Mouse (Mus musculus) layer of hippocampus, postnatal 25 days (tissue): Measurements from ENCODE around the gene Chmp2b. TPM values are rescaled to one million over a fixed set of nuclear protein-coding genes. Genes with fewer than 3 reads are reported as not detected.

Source experiments
- DNase-seq, 2 experiments: peaks; one replicate each; pipeline ENCODE4 v3.0.0; 2022; ENCODE audit warnings: mixed read lengths in 2 of 2, low spot score in 1 of 2; ENCODE audit errors: extremely low spot score in 1 of 2
- total RNA-seq, 2 experiments: library from RNA; stranded (reverse); gene quantifications; 2 replicates each; pipeline ENCODE4 v1.2.3; 2021

The Chmp2b gene
- total RNA-seq, result 10 to 100 TPM; 66.3 to 71.3 TPM

DNA sequence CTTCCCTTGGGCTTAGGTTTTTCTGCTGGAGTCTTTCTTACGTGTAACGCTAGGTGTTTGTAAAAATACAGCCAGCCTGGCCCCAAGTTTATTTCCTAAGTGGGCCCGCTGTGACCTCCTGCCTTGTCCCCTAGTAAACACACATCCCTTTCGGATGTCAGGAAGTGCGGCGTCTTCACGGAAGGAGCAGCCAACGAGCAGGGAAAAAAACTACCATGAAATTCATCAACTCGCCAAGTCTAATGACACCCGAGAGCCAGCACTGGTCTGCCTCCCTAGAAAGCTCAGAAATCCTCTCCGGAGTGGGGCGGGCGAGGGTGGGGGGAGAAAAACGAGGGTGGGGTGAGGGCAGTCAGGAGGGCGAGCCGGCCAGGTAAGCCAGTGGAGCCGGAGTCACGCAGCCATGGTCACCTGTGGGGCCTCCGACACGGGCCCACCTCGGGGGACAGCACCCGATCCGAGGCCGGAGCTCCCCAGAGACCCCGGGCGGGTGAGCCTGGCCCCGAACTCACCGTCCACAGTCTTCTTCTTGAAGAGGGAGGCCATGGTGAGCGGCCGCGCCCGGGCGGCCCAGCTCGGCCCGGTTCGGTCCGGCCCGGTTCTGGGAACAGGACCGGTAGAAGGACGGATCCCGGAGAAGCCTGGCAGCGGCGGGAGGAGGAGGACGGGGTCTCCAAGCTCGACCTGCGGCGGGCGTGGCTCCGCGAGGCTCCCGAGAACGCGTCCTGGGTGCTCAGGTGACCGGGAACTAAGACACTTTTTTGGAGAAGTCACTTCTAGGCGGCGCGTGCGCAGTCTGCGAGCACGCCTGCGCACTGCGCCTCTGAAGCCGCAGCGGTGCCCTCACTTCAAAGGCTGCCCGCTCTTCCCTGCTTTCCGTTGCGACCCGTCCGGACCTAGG lies at the start of gene Chmp2b:
Gene Chmp2b (minus strand): TSS at position 764 of the 901 bp plus-strand sequence.
- DNase-seq, result peak; percentile 76 to 79

DNA sequence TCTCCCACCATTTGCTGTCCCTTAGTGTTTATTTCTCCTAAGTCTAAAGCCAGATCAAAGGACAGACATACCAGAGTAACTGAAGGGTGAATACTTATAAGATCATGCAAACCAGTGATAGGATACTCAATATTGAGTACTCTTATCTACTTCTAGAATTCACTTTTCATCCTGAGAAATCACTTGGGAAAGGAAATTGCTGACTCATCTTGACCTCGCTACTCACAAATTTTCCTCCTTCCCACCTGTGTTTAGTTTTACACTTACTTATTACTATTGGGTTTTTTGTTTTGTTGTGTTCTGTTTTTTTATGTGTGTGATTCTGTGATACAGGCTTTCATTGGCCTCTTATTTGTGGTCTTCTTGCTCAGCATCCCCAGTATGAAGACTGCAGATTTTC lies 49.2 kb upstream of the Chmp2b start:
- DNase-seq, result no peak

DNA sequence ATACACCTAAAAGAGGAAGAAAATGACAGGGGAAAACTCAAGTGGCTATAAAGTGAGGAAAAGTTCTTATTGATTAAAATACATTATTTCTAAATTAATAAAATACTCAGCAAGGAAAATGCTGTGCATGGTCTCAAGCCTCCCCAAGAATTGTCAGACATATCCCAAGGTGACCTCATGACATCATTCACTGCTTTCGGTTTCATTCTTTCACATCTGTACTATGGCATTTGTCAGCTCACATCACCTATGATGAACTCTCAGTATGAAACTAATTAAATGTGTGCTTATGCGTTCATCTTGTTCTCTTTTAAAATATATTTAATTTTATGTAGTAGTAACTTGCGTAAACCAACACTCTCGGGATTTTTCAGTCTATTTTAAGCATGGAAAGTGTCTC lies 38.3 kb upstream of the Chmp2b start:
- no peak for DNase-seq

DNA sequence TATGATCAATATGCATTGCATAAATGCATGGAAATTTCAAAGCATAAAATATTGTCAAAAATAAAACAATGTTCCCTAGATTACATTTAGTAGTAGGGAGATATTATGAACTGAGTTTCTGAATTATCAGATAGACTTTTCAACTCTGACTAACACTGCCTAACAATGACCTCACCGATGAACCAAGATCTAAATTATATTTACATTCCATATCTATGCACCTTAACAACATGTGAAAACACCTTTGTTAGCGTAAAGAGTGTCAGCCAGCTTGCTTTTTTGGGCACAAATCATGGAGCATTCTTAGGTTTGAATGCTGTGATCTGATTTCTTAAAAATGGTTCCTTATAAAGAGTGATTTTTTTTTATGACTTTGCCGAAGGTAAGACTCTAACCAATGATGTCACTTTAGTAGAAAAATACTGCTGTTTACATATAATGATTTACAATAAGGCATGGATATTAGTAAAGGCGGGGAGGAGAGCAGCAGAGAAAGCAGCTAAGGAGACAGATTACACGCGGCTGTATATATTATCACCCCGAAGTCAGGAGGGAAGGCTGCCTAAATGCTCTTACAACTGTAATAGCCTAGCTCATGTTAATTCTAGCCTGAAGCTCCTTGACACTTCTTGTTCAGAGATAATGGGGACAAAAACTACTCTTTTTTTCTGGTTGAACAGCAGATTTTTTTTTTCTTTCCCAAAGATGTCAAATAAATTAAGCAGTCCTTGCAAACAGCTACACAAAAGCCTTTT lies 23.8 kb upstream of the Chmp2b start:
- no peak for DNase-seq

DNA sequence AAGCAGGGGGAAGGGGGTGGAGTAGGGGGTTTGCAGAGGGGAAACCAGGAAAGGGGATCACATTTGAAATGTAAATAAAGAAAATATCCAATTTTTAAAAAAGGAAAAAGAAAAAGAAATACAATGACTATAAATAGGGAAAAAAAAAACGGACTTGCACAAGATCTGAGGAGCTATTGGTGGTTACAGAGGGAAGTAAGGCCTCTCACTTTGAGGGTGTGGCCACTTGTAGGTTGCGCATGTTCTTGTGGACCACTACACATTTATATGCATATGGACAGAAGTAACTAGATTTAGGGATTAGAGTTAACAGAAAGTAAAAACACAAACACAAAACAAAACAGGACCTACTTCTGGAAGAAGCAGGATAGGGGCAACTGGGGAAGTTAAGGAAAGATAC lies 23.2 kb upstream of the Chmp2b start:
- DNase-seq, result no peak

DNA sequence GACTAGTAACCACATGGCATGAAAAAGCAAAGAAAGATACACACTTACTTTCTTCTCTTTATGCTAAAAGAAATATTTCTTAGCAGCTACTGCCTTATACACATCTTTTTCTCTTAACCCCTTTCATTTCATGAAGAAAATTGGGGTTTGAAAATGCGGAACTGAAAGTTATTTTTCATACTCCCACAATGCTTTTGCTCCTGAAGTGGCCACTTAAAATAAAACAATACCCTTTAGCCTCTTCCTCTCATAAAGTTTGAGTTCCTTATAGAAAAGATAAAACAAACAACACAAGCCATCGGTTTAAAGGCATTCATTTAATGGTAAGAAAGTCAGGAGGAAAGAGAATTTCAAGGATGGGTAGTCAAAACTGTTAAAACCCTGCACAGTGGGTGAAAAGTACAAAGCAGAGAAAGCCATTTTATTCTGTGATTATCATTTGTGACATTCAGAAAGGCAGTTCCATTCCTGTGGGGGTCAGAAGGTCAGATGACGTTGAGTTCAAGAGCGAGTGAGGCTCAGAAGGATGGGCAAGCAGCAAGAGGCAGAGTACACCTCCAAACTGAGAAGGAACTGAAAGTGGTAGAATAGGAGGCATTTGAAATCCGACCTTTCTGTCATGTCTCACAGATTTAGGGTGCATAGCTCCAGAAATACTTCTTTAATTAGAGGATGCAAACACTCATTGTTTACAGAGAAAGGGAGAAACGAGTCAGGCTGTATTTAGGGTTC lies 14.9 kb upstream of the Chmp2b start:
- no peak for DNase-seq

DNA sequence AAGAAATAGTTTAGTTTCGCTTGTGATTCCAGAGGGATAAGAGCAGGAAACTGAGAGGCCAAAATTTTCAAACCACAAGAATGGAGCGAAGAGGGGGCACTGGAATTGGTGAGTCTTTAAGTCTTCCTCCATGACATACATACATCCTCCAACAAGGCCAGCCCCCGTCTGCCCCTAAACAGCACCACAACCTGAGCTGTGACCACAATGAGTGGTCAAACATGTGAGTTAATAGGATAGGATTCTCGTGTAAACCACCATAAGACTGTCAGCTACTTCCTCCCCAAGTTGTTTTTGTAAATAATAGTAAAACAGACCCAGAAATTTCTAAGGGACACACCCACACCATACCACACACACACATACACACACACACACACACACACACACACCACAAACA lies 6.3 kb upstream of the Chmp2b start:
- DNase-seq, result no peak

DNA sequence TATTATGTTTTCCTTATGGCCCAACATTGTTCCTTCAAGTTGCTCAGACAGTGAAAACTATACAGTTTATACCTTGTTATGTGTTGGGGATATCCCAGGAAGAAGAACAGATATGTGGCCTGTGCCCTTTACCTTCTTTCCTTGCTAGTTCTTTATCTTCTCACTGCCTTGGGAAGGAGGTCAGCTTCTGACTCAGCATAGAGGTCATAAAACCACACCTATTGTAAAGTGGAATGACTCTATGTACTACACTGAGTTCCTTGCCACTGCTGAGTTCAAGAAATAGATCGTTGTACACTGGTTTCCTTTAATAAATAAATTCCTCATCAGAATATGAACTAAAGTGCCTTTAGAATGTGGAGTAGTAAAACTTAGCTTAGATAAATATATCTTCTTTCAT lies 2.4 kb upstream of the Chmp2b start:
- DNase-seq, result no peak

DNA sequence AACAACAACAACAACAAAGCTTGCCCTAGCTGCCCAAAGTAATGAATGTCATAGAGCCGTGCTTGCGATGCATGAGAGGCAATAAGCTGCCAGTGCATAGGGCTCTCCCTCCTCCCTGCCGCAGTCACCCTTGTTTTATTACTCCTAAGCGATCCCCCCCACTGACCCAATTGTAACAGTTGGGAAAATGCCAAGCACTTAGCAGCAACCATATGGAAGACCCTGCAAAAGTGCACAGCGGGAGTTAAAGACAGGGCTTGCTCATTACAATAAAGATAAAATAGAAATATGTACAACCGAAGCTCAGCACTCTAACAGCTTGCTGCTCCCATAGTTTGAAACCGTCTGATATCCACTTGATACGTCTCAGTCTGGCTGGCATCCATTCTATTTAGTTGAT lies 1.8 kb upstream of the Chmp2b start:
- no peak for DNase-seq

DNA sequence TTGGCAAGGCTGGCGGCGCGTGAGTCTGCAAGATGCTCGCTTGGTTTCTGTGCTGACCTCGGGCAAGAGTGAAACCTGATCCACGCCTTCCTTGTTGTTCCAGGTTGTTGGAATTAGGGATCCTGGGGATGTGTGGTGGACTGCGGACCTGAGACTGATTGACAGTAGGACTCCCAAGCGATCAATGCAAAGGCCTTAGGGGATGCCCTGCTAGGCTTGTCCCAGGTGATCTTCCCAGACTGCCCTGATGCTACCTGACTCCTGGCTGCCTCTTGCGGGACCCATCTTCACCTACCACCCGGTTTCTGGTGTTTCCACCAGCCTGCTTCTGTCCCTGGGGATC lies 309 bp upstream of the Chmp2b start:
- DNase-seq, result no peak

DNA sequence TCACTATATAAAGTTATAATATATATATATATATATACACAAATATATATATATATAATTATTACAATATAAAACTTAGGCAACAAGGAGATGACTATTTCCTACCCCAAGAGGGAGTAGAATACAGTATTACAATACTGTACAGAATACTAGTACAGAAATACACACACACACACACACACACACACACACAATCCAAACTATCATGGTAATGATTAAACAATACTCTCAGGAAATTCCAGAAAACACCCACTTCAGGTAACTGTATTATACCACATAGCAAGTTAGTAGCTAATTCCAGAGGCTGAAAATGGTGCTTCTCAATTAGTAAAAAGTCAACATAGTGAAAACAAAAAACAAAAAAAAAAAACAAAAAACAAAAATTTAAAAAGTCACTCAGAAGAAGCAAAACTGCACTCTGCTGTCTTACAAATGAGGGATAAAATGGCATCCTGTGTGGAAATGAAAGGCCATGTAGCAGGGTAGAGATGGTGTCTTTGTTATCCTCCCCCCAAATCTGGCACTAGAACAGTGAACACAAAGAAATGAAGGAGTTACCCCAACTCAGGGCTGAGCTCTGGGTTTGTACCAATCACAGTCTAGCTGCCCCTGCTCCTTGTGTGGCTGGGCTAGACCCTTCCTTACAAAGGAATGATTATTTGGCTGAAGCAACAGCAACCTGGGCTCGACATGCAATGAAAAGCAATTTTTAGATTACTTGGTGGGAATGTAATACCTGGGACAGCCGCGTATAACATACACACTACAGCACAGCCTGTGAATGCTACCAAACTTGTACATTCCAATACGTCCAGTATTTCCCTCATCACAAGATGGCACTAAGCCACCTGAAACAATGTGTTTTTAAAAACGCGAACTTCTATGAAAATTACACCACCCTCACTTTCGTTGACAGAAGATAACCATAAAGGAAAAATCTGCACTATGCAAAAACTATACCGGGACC lies 1.2 kb downstream of the Chmp2b start:
- DNase-seq, result no peak

DNA sequence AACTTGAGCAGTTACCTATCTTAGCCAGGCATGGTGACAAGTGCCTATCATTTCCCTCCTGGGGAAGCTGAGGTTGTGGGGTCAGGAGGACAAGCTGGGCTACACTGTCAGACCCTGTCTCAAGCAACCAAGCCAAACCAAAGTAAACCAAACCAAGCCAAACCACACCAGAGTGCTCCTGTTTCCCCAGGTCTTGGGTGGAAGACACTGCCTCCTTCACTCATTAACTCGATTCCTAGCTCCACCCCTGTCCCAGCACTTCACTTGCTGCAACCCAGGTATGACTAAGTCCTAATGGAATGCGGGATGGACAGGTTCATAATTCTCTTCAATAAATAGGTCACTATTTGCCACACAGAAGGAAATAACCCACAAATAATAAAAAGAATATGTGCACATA lies 2.9 kb downstream of the Chmp2b start:
- DNase-seq, result no peak

DNA sequence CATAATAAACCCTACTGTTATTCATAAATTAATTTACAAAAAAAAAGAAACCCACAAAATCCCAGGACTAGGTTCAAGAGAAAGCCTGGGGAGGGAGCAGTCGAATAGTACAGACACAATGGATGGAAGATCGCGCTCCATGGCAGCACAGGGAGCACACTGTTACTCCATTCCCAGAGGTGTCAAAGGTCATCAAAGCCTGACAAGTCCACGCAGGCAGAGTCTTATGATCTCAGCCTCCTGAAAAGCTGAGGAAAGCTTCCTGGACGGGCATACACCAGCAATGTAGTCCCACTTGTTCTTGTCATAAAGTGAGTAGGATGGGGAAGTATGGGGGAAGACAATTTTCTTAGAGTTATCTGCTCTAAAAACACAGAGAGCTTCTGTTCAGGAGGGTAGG lies 5.2 kb downstream of the Chmp2b start:
- DNase-seq, result no peak

DNA sequence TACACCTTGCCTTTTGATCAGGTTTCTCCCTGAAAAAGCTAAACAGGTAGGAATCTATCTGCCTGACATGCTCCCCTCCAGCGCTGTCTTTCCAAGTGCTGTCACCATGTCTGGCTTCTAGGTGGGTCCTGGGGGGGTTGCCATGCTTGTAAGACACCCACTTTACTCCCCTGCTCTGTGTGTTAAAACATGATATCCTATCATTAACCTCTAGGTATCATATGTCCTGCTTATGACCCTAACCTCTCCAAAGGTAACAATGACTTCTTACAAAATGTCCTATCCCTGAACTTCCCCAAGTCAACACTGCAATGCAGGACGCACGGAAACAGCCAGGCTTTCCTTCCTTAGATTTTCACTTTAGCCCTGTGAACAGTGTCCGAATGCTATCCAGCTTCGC lies 8.3 kb downstream of the Chmp2b start:
- no peak for DNase-seq

DNA sequence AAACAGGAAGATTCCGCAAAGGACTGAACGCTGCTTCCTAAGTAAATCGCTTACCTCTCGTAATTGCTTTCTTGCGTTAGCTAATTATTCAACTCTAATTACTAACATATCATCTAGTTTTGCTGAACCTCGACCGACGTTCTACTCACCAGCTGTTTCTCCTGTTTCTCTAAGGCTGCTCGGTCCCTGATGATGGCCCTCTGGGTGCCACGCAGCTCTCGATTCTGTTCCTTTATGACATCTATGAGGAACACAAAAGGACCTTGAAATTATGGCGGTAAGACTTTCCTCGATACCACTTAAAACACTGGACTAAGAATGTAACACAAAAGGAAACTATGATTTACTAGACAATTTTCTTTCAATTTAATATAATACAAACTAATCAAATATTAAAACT lies 11.7 kb downstream of the Chmp2b start:
- DNase-seq, result no peak

DNA sequence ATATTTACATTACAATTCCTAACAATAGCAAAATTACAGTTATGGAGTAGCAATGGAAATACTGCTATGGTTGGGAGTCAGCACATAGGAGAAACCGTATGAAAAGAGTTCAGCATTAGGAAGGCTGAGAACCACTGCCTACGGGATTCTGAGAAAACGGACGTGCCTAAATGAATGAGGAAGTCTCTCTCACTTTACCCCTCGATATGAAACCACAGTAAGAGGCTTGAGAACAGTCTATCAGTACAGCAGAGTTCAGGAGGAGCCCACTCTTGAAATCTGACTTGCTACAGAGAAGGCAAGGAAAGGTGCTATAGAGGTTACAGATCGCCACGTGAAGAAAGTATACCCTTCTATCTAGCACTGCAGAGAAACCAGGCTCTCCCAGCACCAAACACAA lies 13.6 kb downstream of the Chmp2b start:
- DNase-seq, result no peak

DNA sequence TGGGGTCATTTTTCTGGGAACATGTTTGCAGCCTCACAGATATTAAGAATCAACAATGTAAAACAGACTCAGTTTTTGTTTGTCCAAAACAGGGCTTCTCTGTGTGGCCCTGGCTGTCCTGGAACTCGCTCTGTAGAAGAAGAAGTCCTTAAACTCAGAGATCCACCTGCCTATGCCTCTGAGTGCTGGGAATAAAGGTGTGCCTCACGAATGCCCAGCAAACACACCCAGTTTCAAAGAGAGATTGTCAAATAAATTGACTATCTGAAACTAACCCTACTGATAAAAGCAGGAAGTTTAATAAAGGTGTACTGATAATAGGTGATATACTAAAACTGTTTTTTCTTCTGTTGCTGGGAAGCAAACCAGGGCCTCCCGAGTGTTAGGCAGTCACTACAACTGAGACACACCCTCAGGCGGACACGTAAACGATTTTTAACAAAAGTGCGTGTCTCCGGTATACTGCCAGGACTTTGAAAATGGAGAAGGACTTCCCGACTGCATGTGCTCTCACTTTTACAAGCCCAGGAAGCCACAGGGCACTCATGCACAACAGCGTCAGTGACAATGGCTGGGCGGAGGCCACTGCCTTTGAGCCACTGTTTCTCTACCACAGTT lies 18.7 kb downstream of the Chmp2b start:
- no peak for DNase-seq

DNA sequence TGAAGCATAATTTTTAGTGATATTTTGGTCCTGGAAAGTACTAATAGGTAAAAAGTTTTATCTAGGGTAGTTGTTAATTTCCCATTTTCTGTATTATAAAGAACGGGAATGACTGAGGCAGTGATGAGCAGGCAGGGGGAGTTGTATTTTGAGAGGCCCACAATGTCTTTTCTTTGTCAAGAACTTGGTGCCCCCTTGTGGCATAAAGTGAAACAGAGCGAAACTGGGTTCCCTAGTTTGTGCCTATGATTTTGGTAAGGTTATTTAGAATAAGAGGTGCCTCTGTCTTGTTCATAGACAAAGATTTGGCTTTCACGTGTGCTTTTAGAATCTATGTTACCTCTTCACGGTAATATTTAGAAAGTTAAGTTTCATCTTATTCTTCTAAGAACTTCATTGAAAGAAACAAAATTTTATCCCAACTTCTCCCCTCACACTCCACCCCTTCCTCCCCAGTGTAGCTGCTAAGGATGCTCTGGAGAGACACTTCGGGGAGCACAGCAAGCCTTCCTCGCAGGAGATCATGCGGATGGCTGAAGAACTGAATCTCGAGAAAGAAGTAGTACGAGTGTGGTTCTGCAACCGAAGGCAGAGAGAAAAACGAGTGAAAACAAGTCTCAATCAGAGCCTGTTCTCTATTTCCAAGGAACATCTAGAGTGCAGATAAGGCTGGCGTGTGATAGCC lies 29.1 kb downstream of the Chmp2b start:
- peak in 1 of 2 experiments; percentile 62 for DNase-seq

DNA sequence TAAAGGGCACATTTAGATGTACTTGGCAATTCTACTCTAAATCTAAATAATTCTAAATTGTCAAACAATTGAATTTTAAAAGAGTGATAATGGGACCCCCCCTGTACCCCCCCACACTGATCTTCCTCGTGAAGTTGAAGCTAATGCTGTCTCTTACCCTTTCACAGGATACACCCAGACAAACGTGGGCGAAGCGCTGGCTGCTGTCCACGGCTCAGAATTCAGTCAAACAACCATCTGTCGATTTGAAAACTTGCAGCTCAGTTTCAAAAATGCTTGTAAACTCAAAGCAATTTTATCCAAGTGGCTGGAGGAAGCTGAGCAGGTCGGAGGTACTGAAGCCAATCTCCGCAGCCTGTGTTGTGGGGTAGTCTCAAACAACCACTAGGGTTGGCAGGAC lies 30.9 kb downstream of the Chmp2b start:
- peak; percentile 40 to 74 for DNase-seq
